Mouse (Mus musculus) lung, adult 2 months (tissue): Measurements from ENCODE around the gene Akap6.

Experiments used
- CTCF ChIP-seq: fragments of 200-500 bp; IDR thresholded peaks from 2 replicates; pipeline ENCODE4 v1.5.1; 2011; ENCODE audit warnings: mild to moderate bottlenecking, low read length, control low read depth; ENCODE audit not compliant: insufficient read depth
- POLR2A ChIP-seq: fragments of 200-500 bp; IDR thresholded peaks from 2 replicates; pipeline ENCODE4 v1.6.1; 2011; ENCODE audit warnings: low read depth, mild to moderate bottlenecking, control low read depth, low read length, borderline replicate concordance; ENCODE audit errors: extremely low read depth

- TF ChIP-seq CTCF (no peak), POLR2A (no peak)
These were observed 24.2 kb upstream of the Akap6 start for GRCm38 (mm10) chr12:52675010-52675409.
